Mouse (Mus musculus): Measurements from ENCODE around the gene Chst5.

Gene Chst5

GRCm38 (mm10) chr8:111931721-111932120 lies 21.5 kb upstream of the Chst5 start:
- in situ Hi-C loops (cut with MboI; ENCODE audit: low sequenced_read_pairs) = no loop called here

- in situ Hi-C loops (cut with MboI; ENCODE audit: low sequenced_read_pairs) = no loop called here
Measured at GRCm38 (mm10) chr8:111929648-111930344, 19.5 kb upstream of the Chst5 start.

- in situ Hi-C loops (cut with MboI; ENCODE audit: low sequenced_read_pairs) = no loop called here
Measured at GRCm38 (mm10) chr8:111924976-111925375, 14.7 kb upstream of the Chst5 start.

GRCm38 (mm10) chr8:111923383-111923804 lies 13.1 kb upstream of the Chst5 start:
- in situ Hi-C loops (cut with MboI; ENCODE audit: low sequenced_read_pairs) = no loop called here

- in situ Hi-C loops (cut with MboI; ENCODE audit: low sequenced_read_pairs) = no loop called here
Measured at GRCm38 (mm10) chr8:111920971-111921370, 10.7 kb upstream of the Chst5 start.

GRCm38 (mm10) chr8:111919663-111920062 lies 9.4 kb upstream of the Chst5 start:
- in situ Hi-C loops (cut with MboI; ENCODE audit: low sequenced_read_pairs) = no loop called here

GRCm38 (mm10) chr8:111912860-111913432 lies 2.7 kb upstream of the Chst5 start:
- in situ Hi-C loops (cut with MboI; ENCODE audit: low sequenced_read_pairs) = no loop called here

GRCm38 (mm10) chr8:111911572-111911971 lies 1.3 kb upstream of the Chst5 start:
- in situ Hi-C loops (cut with MboI; ENCODE audit: low sequenced_read_pairs) = no loop called here

GRCm38 (mm10) chr8:111905500-111906121 lies 4.6 kb downstream of the Chst5 start:
- in situ Hi-C loops (cut with MboI; ENCODE audit: low sequenced_read_pairs) = no loop called here

- in situ Hi-C loops (cut with MboI; ENCODE audit: low sequenced_read_pairs) = no loop called here
Measured at GRCm38 (mm10) chr8:111902080-111902479, 8.2 kb downstream of the Chst5 start.

GRCm38 (mm10) chr8:111898586-111898985 lies 11.7 kb downstream of the Chst5 start:
- in situ Hi-C loops (cut with MboI; ENCODE audit: low sequenced_read_pairs) = no loop called here

GRCm38 (mm10) chr8:111894955-111895354 lies 15.3 kb downstream of the Chst5 start:
- in situ Hi-C loops (cut with MboI; ENCODE audit: low sequenced_read_pairs) = no loop called here

- in situ Hi-C loops (cut with MboI; ENCODE audit: low sequenced_read_pairs) = no loop called here
Measured at GRCm38 (mm10) chr8:111892615-111893014, 17.6 kb downstream of the Chst5 start.

GRCm38 (mm10) chr8:111891983-111892382 lies 18.3 kb downstream of the Chst5 start:
- in situ Hi-C loops (cut with MboI; ENCODE audit: low sequenced_read_pairs) = no loop called here

- in situ Hi-C loops (cut with MboI; ENCODE audit: low sequenced_read_pairs) = no loop called here
Measured at GRCm38 (mm10) chr8:111890911-111891303, 19.3 kb downstream of the Chst5 start.

- in situ Hi-C loops (cut with MboI; ENCODE audit: low sequenced_read_pairs) = no loop called here
Measured at GRCm38 (mm10) chr8:111889931-111890910, 20.0 kb downstream of the Chst5 start.

- in situ Hi-C loops (cut with MboI; ENCODE audit: low sequenced_read_pairs) = no loop called here
Measured at GRCm38 (mm10) chr8:111888091-111888650, 22.1 kb downstream of the Chst5 start.

- in situ Hi-C loops (cut with MboI; ENCODE audit: low sequenced_read_pairs) = no loop called here
Measured at GRCm38 (mm10) chr8:111887479-111887878, 22.8 kb downstream of the Chst5 start.

- in situ Hi-C loops (cut with MboI; ENCODE audit: low sequenced_read_pairs) = no loop called here
Measured at GRCm38 (mm10) chr8:111883615-111884014, 26.6 kb downstream of the Chst5 start.

- in situ Hi-C loops (cut with MboI; ENCODE audit: low sequenced_read_pairs) = no loop called here
Measured at GRCm38 (mm10) chr8:111881591-111881990, 28.7 kb downstream of the Chst5 start.

- in situ Hi-C loops (cut with MboI; ENCODE audit: low sequenced_read_pairs) = no loop called here
Measured at GRCm38 (mm10) chr8:111877711-111878110, 32.5 kb downstream of the Chst5 start.

Measured in CH12F3 (cell line).